Mouse (Mus musculus) E14TG2a.4 (cell line): ENCODE data around the gene Spock2.
"Not testable (repeated sequence)": the region's sequence is repeated elsewhere in the genome, so short reads cannot be mapped to it uniquely, and the experiment has no call there.

Source experiments
- H3K27me3 ChIP-seq: 2 replicates; pipeline ENCODE4 v1.6.1; 2014; ENCODE audit warnings: low read length, control low read depth; ENCODE audit not compliant: insufficient read depth
- H3K36me3 ChIP-seq: 2 replicates; pipeline ENCODE4 v1.6.1; 2014; ENCODE audit warnings: low read length, control low read depth; ENCODE audit not compliant: insufficient read depth
- H3K4me1 ChIP-seq: replicated peaks from 2 replicates; pipeline ENCODE4 v1.6.1; 2014; ENCODE audit warnings: low read depth, low read length, control low read depth
- H3K4me3 ChIP-seq: replicated peaks from 2 replicates; pipeline ENCODE4 v1.5.1; 2014; ENCODE audit warnings: mild to moderate bottlenecking, low read length
- H3K9me3 ChIP-seq: 2 replicates; pipeline ENCODE4 v1.6.1; 2014; ENCODE audit warnings: low read length, control low read depth
- CTCF ChIP-seq: conservative IDR thresholded peaks from 2 replicates; pipeline ENCODE4 v1.5.1; 2014; ENCODE audit warnings: low read length
- NANOG ChIP-seq: IDR thresholded peaks from 2 replicates; pipeline ENCODE4 v1.6.1; 2014; ENCODE audit warnings: borderline replicate concordance, low read length, mixed read lengths
- POU5F1 ChIP-seq: IDR thresholded peaks from 2 replicates; pipeline ENCODE4 v1.6.1; 2014; ENCODE audit warnings: low read length, borderline replicate concordance

The Spock2 gene

DNA sequence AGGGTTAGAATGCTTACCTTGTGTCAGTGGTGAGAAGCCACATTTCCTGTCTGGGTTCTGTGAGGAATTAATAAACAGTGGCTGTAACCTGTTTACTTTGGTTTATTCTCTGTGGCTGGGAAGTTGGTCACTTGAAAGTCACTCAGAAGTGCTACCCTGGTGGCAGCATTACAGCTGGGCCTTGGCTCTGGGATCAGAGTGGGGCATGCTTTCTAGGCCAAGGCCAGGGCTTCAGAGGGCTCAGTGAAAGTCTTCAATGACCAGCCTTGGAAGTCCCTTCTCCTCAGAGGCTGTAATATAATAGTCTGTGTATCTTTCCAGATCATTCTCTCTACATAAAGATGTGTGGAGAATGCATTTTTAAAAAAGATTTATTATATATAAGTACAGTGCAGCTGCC is 50.0 kb downstream of the Spock2 start:
- peaks cover 1% of the 10 kb centered on the region; the same call in 1 of the 2 replicates for H3K9me3 ChIP-seq
- H3K27me3 ChIP-seq: 0 out of 2 replicates have a peak, but pooled peaks cover 4% of the 10 kb centered on the region
- no peaks in the 10 kb centered on the region for H3K36me3 ChIP-seq
- TF ChIP-seq NANOG: no peak
- no peak for TF ChIP-seq POU5F1
- TF ChIP-seq CTCF: no peak
- H3K4me3 ChIP-seq: no peak overlapping the region
- peaks cover 14% of the 10 kb centered on the region for H3K4me1 ChIP-seq

DNA sequence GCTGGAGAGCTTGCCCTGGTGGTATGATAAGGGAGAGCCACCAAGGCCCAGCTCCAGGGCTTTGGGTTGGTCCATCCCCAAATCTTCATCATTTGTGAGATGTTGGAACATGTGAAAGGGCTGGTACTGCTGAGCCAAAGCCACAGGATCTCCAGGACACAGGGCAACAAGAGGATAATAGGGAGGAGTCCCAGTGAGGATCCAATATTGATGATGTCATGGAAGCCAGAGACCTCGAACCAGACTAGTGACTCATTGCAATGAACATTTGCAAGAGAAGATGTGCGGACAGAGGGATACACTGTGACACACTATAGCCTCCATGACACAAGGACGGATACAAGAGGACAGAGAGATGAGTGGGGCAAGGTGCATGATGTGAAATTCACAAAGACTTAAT is 52.1 kb downstream of the Spock2 start:
- H3K27me3 ChIP-seq: 0 out of 2 replicates have a peak, but pooled peaks cover 4% of the 10 kb centered on the region
- peaks cover 17% of the 10 kb centered on the region for H3K4me1 ChIP-seq
- no peak for TF ChIP-seq NANOG
- no peak for TF ChIP-seq POU5F1
- TF ChIP-seq CTCF: no peak
- H3K4me3 ChIP-seq: no peak overlapping the region
- no peaks in the 10 kb centered on the region for H3K36me3 ChIP-seq
- peaks cover 18% of the 10 kb centered on the region for H3K9me3 ChIP-seq

DNA sequence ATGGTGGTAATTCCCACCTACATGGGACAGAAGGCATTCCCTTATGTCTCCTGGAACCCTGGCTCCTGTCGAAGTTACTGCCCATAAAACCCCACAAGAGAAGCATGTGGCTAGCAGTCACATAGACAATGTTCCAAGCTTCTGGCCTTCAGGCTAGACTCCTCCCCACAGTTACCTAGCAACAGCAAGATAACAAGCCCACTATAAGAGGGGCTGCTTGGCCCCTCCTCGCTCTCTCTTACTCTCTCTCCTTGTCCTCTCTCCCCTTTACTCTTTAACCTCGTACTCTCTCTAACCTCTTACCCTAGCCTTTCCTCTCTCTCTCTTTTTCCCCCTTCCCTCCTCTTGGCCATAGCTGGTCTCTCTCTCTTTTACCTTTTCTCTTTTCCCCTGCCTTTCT is 55.4 kb downstream of the Spock2 start:
- Histone ChIP-seq H3K4me1 (peaks cover 50% of the 10 kb centered on the region), H3K9me3 (peaks cover 18% of the 10 kb centered on the region)
- H3K4me3 ChIP-seq, H3K36me3 ChIP-seq, H3K27me3 ChIP-seq: not testable (repeated sequence)

DNA sequence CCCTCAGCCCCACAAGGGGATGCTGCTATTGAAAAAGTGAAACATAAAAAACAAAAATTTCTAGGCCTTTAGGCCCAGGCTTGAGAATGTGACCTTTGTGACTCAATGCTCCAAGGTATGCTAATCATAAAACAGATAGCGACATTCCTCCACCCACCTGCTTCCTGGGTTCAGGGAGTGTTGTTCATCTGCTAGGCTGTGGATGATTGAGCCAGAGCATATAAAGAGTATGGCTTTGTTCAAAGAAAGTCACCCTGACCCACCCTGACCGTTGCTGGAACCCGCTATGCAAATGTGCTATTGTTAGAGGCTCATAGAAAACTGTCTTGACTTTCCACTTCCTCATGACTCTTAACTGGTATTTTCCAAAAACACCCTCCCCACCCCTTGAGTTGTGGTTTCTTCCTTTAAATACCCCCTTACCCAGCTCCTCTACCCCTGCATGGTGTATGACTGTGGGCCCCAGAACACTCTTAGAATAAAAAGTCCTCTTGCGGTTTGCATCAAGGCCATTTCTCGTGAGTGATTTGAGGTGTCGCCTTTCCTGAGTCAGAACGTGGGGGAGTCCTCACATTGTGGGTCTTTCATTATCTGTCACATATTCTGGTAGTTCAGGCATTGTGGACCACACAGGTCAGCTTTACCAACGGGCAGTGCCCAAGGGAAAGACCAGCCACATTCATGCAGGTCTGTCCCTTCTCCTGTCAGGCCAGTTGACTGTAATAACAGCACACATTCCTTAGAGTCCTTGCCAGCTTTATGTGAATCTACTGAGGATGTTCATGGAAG is 56.4 kb downstream of the Spock2 start:
- peaks cover 59% of the 10 kb centered on the region for H3K4me1 ChIP-seq
- not testable (repeated sequence) for H3K4me3 ChIP-seq, H3K36me3 ChIP-seq, H3K27me3 ChIP-seq
- H3K9me3 ChIP-seq: peaks cover 19% of the 10 kb centered on the region

DNA sequence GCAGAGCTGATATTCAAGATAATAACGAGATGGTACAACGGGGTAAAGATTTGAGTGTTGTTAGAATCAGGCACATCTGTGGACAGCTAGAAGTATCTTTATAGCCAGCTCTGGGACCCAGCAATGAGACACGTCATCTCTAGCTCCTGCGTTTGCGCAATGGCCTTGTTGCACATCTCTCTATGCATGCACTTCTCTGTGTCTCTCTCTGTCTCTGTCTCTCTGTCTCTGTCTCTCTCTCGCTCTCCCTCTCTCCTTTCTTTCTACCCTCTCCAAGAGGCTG is 56.9 kb downstream of the Spock2 start:
- TF ChIP-seq NANOG: no peak
- no peak for TF ChIP-seq POU5F1
- TF ChIP-seq CTCF: no peak
- Histone ChIP-seq H3K4me3 (no peak overlapping the region), H3K4me1 (peaks cover 61% of the 10 kb centered on the region), H3K9me3 (peaks cover 25% of the 10 kb centered on the region), H3K27me3 (no peaks in the 10 kb centered on the region), H3K36me3 (no peaks in the 10 kb centered on the region)

DNA sequence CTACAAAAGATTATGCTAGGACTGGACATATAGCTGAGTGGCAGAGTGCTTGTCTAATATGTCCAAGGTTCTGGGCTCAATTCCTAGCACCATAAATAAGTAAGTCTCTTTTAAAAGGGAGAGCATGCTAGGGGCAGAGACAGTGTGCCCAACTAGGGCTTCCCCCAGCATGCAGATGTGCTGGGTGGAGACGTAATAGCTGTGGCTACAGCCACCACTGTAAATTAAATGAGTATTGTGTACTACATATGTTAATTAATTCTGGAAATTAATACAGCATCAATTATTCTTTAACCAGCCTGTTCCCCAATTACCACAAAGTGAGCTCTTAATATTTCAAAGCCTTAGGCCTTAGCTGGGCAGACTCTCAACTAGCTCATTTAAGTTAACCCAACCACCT is 58.9 kb downstream of the Spock2 start:
- Histone ChIP-seq H3K4me1 (peaks cover 70% of the 10 kb centered on the region), H3K27me3 (no peaks in the 10 kb centered on the region), H3K4me3 (no peak overlapping the region), H3K9me3 (peaks cover 42% of the 10 kb centered on the region), H3K36me3 (peaks cover 7% of the 10 kb centered on the region; the same call in 1 of the 2 replicates)
- TF ChIP-seq CTCF (no peak), NANOG (no peak), POU5F1 (no peak)

DNA sequence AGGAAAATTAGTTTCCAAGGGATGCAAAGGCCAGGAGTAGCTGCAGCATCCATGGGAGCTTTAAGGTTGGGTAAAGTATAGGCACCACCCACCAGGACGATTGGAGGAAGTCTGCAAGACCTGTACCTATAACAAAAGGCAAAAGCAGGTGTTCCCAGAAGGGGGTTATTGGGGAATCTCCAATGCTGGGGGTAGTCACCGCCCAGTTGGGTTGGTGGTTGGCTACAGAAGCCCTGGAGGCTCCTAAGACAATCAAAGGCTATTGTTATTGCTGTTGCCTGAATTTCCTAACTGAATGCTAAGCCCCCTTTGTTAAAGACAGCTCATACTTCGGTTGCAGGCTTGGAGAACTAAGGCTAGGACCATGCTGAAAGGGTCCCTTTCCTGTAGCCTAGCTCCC is 60.0 kb downstream of the Spock2 start:
- Histone ChIP-seq H3K36me3 (peaks cover 7% of the 10 kb centered on the region; the same call in 1 of the 2 replicates), H3K4me1 (peaks cover 79% of the 10 kb centered on the region), H3K9me3 (peaks cover 45% of the 10 kb centered on the region), H3K27me3 (no peaks in the 10 kb centered on the region), H3K4me3 (no peak overlapping the region)
- no peak for TF ChIP-seq CTCF
- peak; percentile 70; the same call in 1 of the 2 replicates for TF ChIP-seq NANOG

DNA sequence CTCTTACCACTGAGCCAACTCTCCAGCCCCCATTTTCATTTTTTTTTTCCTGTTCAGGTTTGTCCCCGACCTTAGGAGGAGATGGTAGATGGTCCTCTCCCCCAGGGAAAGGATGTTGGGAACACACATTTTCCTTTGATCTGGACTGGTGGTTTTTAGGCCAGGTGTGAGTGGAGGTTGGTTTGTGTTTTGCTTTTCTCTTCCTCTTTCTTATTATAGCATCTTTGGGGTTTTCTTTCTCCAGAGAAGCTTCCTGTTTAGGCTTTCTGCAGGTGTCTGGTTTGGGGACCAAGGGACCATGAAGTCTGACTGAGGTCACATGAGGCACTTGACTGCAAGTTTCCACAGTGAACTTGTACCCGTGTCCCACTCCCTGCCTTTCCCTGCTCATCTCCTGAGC is 62.3 kb downstream of the Spock2 start:
- peaks cover 51% of the 10 kb centered on the region for H3K9me3 ChIP-seq
- H3K27me3 ChIP-seq: no peaks in the 10 kb centered on the region
- H3K4me1 ChIP-seq: peaks cover 63% of the 10 kb centered on the region
- H3K4me3 ChIP-seq: no peak overlapping the region
- TF ChIP-seq NANOG: no peak
- no peak for TF ChIP-seq CTCF
- no peak for TF ChIP-seq POU5F1
- H3K36me3 ChIP-seq: peaks cover 7% of the 10 kb centered on the region; the same call in 1 of the 2 replicates

DNA sequence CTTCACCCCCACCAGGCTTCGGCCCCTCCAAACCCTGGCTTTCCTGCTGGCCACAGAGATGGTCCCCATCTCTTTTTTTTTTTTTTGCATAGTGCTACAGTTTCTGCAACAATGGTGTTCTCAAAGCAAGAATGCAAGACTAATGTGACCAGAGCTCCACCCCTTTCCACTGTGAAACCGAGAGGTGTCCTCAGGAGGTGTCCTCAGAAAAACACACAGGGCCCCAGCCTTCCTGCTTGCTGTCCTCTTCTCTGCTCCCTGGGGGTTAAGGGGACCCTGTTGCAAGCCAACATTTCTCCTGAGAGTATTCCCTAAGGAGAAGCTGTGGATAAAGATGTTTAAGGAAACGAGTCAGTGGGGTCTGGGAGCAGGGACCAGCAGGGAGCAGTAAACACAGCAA is 62.9 kb downstream of the Spock2 start:
- peaks cover 7% of the 10 kb centered on the region; the same call in 1 of the 2 replicates for H3K36me3 ChIP-seq
- TF ChIP-seq CTCF (no peak), POU5F1 (no peak), NANOG (no peak)
- peaks cover 57% of the 10 kb centered on the region for H3K4me1 ChIP-seq
- no peak overlapping the region for H3K4me3 ChIP-seq
- peaks cover 58% of the 10 kb centered on the region for H3K9me3 ChIP-seq
- no peaks in the 10 kb centered on the region for H3K27me3 ChIP-seq
